Mouse (Mus musculus): Measurements from ENCODE around the gene Epha8. TPM values are rescaled to one million over a fixed set of nuclear protein-coding genes. Genes with fewer than 3 reads are reported as not detected.

The Epha8 gene
- polyA plus RNA-seq, 1 experiment from 2014 or later: 0.63 TPM

DNA sequence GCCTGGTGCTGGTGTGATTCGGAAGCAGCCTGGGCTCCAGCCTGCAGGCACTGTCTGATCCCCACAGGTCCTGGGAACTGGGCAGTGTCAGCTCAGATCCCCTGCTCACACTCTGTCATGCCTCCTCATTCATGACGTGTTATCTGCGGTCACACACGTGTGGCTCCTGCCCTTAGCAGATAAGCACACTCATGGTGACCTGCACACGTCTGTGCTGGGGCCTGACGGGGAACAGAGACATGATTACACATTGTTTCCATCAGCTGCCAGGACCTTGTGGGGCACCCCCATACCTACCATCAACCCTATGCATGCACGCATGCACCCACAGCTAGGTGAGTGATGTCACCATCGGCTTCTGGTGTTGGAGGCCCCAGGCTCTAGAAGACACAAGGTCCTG, 26.1 kb downstream of the Epha8 start:
- TF ChIP-seq CTCF (IDR thresholded peaks at IDR 0.05; ENCODE audit: low read depth): no peak
- no peak for DNase-seq (ENCODE audit: low spot score)
- Histone ChIP-seq H3K27me3 (ENCODE audit: insufficient read depth, low read length) (peaks cover 6% of the 10 kb centered on the region; the same call in 1 of the 2 replicates), H3K4me3 (replicated peaks; ENCODE audit: low read depth, low read length) (no peak overlapping the region), H3K4me1 (replicated peaks; ENCODE audit: insufficient read depth, low read length) (no peaks in the 10 kb centered on the region), H3K9ac (ENCODE audit: low read depth, low read length) (no peak overlapping the region), H3K9me3 (replicated peaks; ENCODE audit: low read length) (no peaks in the 10 kb centered on the region), H3K36me3 (ENCODE audit: insufficient read depth, low read length) (no peaks in the 10 kb centered on the region), H3K4me2 (ENCODE audit: low read length) (no peak overlapping the region), H3K27ac (no peak overlapping the region)
- 84% methylated on average over 8 of the region's 8 CpGs for WGBS
- ATAC-seq (replicated peaks; ENCODE audit: low FRiP score, low read depth): no peak

DNA sequence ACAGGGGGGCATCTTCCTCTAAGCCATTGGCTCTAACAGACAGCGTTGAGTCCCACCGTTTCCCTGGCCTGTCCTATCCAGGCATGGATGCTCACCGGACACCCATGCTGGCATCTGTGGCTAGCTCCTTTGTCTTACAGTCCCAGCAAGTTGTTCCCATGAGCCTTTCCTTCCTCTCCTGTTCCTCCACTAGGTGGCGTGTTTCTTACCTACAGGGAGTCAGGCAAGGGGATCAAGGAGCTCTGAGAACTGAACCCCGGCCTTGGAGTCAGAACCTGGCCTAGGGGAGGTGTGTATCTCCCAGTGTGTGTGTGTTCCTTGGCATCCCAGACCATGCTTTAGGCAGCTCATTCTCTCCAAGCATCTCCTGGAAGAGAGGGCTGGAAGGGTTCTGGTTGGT, 27.7 kb downstream of the Epha8 start:
- H3K4me1 ChIP-seq (replicated peaks; ENCODE audit: insufficient read depth, low read length): no peaks in the 10 kb centered on the region
- H3K9ac ChIP-seq (ENCODE audit: low read depth, low read length): no peak overlapping the region
- H3K36me3 ChIP-seq (ENCODE audit: insufficient read depth, low read length): no peaks in the 10 kb centered on the region
- WGBS: 10% methylated on average over 5 of the region's 5 CpGs
- H3K4me2 ChIP-seq (ENCODE audit: low read length): no peak overlapping the region
- ATAC-seq (replicated peaks; ENCODE audit: low FRiP score, low read depth) (no peak), DNase-seq (ENCODE audit: low spot score) (peak; percentile 59)
- peak; percentile 69 for TF ChIP-seq CTCF (IDR thresholded peaks at IDR 0.05; ENCODE audit: low read depth)
- H3K27me3 ChIP-seq (ENCODE audit: insufficient read depth, low read length): peaks cover 6% of the 10 kb centered on the region; the same call in 1 of the 2 replicates
- no peaks in the 10 kb centered on the region for H3K9me3 ChIP-seq (replicated peaks; ENCODE audit: low read length)
- H3K4me3 ChIP-seq (replicated peaks; ENCODE audit: low read depth, low read length): no peak overlapping the region
- no peak overlapping the region for H3K27ac ChIP-seq

- TF ChIP-seq CTCF (IDR thresholded peaks at IDR 0.05; ENCODE audit: low read depth): no peak
- Histone ChIP-seq H3K27me3 (ENCODE audit: insufficient read depth, low read length) (peaks cover 6% of the 10 kb centered on the region; the same call in 1 of the 2 replicates), H3K4me2 (ENCODE audit: low read length) (no peak overlapping the region), H3K9ac (ENCODE audit: low read depth, low read length) (no peak overlapping the region), H3K4me1 (replicated peaks; ENCODE audit: insufficient read depth, low read length) (no peaks in the 10 kb centered on the region), H3K4me3 (replicated peaks; ENCODE audit: low read depth, low read length) (no peak overlapping the region), H3K36me3 (ENCODE audit: insufficient read depth, low read length) (no peaks in the 10 kb centered on the region), H3K9me3 (replicated peaks; ENCODE audit: low read length) (no peaks in the 10 kb centered on the region), H3K27ac (no peak overlapping the region)
- no peak for ATAC-seq (replicated peaks; ENCODE audit: low FRiP score, low read depth)
- DNase-seq (ENCODE audit: low spot score): no peak
- 22% methylated on average over 15 of the region's 15 CpGs for WGBS
Observed at GRCm38 (mm10) chr4:136925804-136926203, 30.8 kb downstream of the Epha8 start.

DNA sequence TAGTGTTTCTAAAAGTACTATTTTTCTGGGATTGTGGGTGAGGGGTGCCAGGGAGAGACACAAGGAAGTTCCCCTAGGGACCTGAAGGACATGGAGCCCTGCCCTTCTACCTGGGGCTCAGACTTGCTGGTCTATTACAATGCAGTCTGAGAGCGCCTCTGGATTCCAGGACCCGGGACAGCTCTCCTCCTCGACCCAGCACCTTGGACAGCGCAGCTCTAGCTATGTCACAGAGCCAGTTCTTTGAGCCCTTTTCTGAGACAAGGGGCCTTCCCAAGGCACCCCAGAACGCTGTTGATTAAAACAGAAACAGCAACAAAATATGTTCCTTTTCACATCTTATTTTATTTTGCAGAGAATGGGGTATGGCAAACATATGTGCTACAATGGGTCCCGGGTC, 32.1 kb downstream of the Epha8 start:
- peaks cover 6% of the 10 kb centered on the region; the same call in 1 of the 2 replicates for H3K27me3 ChIP-seq (ENCODE audit: insufficient read depth, low read length)

DNA sequence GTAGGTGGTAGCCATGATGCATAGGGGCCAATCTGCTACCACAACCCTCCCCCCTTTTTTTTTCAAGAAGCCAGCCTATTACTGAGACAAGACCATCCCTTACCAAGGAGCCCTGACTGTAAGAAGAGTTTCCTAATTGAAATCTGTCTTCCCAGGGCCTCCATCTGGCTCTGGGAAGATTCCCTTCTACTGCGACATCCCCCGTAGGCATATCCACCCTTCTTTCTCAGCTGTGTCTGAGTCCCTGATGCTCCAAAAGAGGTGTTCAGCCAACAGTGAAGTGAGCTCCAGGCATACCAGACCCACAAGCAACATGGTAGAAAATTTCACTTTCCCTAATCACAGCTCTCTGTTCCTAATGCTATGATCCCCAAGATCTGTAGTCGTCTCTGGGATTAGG, 37.1 kb downstream of the Epha8 start:
- 80% methylated on average over 3 of the region's 3 CpGs for WGBS
- no peak for ATAC-seq (replicated peaks; ENCODE audit: low FRiP score, low read depth)
- no peaks in the 10 kb centered on the region for H3K27me3 ChIP-seq (ENCODE audit: insufficient read depth, low read length)
- H3K4me2 ChIP-seq (ENCODE audit: low read length): no peak overlapping the region
- no peak for TF ChIP-seq CTCF (IDR thresholded peaks at IDR 0.05; ENCODE audit: low read depth)
- no peaks in the 10 kb centered on the region for H3K4me1 ChIP-seq (replicated peaks; ENCODE audit: insufficient read depth, low read length)
- no peaks in the 10 kb centered on the region for H3K36me3 ChIP-seq (ENCODE audit: insufficient read depth, low read length)
- no peak overlapping the region for H3K4me3 ChIP-seq (replicated peaks; ENCODE audit: low read depth, low read length)
- no peak for DNase-seq (ENCODE audit: low spot score)
- no peak overlapping the region for H3K27ac ChIP-seq
- no peaks in the 10 kb centered on the region for H3K9me3 ChIP-seq (replicated peaks; ENCODE audit: low read length)
- H3K9ac ChIP-seq (ENCODE audit: low read depth, low read length): no peak overlapping the region

More for the DNA sequence above, 32.1 kb downstream of the Epha8 start:
- no peak overlapping the region for H3K27ac ChIP-seq
- no peak for TF ChIP-seq CTCF (IDR thresholded peaks at IDR 0.05; ENCODE audit: low read depth)
- no peak overlapping the region for H3K4me2 ChIP-seq (ENCODE audit: low read length)
- DNase-seq (ENCODE audit: low spot score): peak; percentile 83
- no peaks in the 10 kb centered on the region for H3K36me3 ChIP-seq (ENCODE audit: insufficient read depth, low read length)
- 6% methylated on average over 6 of the region's 6 CpGs for WGBS
- ATAC-seq (replicated peaks; ENCODE audit: low FRiP score, low read depth): no peak
- no peaks in the 10 kb centered on the region for H3K9me3 ChIP-seq (replicated peaks; ENCODE audit: low read length)
- no peak overlapping the region for H3K4me3 ChIP-seq (replicated peaks; ENCODE audit: low read depth, low read length)
- no peak overlapping the region for H3K9ac ChIP-seq (ENCODE audit: low read depth, low read length)
- no peaks in the 10 kb centered on the region for H3K4me1 ChIP-seq (replicated peaks; ENCODE audit: insufficient read depth, low read length)

GRCm38 (mm10) chr4:136918834-136919233, 37.8 kb downstream of the Epha8 start:
- Histone ChIP-seq H3K27ac (no peak overlapping the region), H3K4me1 (replicated peaks; ENCODE audit: insufficient read depth, low read length) (no peaks in the 10 kb centered on the region), H3K36me3 (ENCODE audit: insufficient read depth, low read length) (no peaks in the 10 kb centered on the region), H3K9me3 (replicated peaks; ENCODE audit: low read length) (no peaks in the 10 kb centered on the region), H3K4me2 (ENCODE audit: low read length) (no peak overlapping the region), H3K27me3 (ENCODE audit: insufficient read depth, low read length) (no peaks in the 10 kb centered on the region), H3K4me3 (replicated peaks; ENCODE audit: low read depth, low read length) (no peak overlapping the region), H3K9ac (ENCODE audit: low read depth, low read length) (no peak overlapping the region)
- ATAC-seq (replicated peaks; ENCODE audit: low FRiP score, low read depth) (no peak), DNase-seq (ENCODE audit: low spot score) (no peak)
- 84% methylated on average over 8 of the region's 8 CpGs for WGBS
- TF ChIP-seq CTCF (IDR thresholded peaks at IDR 0.05; ENCODE audit: low read depth): no peak

GRCm38 (mm10) chr4:136917165-136917524, 39.5 kb downstream of the Epha8 start:
- TF ChIP-seq CTCF (IDR thresholded peaks at IDR 0.05; ENCODE audit: low read depth): no peak
- Histone ChIP-seq H3K4me2 (ENCODE audit: low read length) (no peak overlapping the region), H3K27me3 (ENCODE audit: insufficient read depth, low read length) (peaks cover 7% of the 10 kb centered on the region; the same call in 1 of the 2 replicates), H3K36me3 (ENCODE audit: insufficient read depth, low read length) (no peaks in the 10 kb centered on the region), H3K4me1 (replicated peaks; ENCODE audit: insufficient read depth, low read length) (no peaks in the 10 kb centered on the region), H3K9me3 (replicated peaks; ENCODE audit: low read length) (no peaks in the 10 kb centered on the region), H3K4me3 (replicated peaks; ENCODE audit: low read depth, low read length) (no peak overlapping the region), H3K27ac (no peak overlapping the region), H3K9ac (ENCODE audit: low read depth, low read length) (no peak overlapping the region)
- no peak for ATAC-seq (replicated peaks; ENCODE audit: low FRiP score, low read depth)
- no peak for DNase-seq (ENCODE audit: low spot score)
- 21% methylated on average over 7 of the region's 7 CpGs for WGBS
